Comparison of ENCODE assay signal across 16 mouse cellular contexts in genomic region chr7:89984421-89984820, GRCm38 (mm10).
"Had no signal": no experiment of that assay in that cellular context is flagged by ENCODE, and none has a peak within 500 bp of the region (broad histone marks: within the 10 kb centered on the region; RNA-seq: fewer than 3 reads in every experiment).

No protein-coding gene starts in this region.

- H3K27me3 ChIP-seq: limb, embryonic 13.5 days; neural tube, embryonic 15.5 days had no signal

- H3K4me2 ChIP-seq: limb, embryonic 13.5 days; neural tube, embryonic 15.5 days had no signal

- DNase-seq: kidney, adult 11 months; kidney, postnatal 36 days; layer of hippocampus, adult 9-11 months; left cerebral cortex, postnatal 4 days; lung, adult 18-20 months; lung, postnatal 4 days; midbrain, embryonic 14.5 days; right cerebral cortex, postnatal 4 days; spleen, adult 18-20 months; thymus, adult 2 months; thymus, postnatal 36 days had no signal

- H3K9ac ChIP-seq: limb, embryonic 13.5 days; liver, embryonic 14.5 days; neural tube, embryonic 15.5 days had no signal

- H3K4me3 ChIP-seq: limb, embryonic 13.5 days; midbrain, embryonic 10.5 days; myocyte; neural tube, embryonic 15.5 days had no signal

- H3K36me3 ChIP-seq: limb, embryonic 13.5 days; midbrain, embryonic 10.5 days; neural tube, embryonic 15.5 days had no signal

- H3K9me3 ChIP-seq: limb, embryonic 13.5 days; midbrain, embryonic 10.5 days; neural tube, embryonic 15.5 days had no signal

- H3K27ac ChIP-seq: limb, embryonic 13.5 days; liver, embryonic 14.5 days; midbrain, embryonic 10.5 days; neural tube, embryonic 15.5 days had no signal
